Mouse (Mus musculus) ES-E14 (cell line): ENCODE results near the gene 1700042G07Rik. TPM values are rescaled to one million over a fixed set of nuclear protein-coding genes. Genes with fewer than 3 reads are reported as not detected.
"Not testable (repeated sequence)": the region's sequence is repeated elsewhere in the genome, so short reads cannot be mapped to it uniquely, and the experiment has no call there.

ENCODE experiments used
- DNase-seq: peaks from one replicate; pipeline ENCODE4 v3.0.0-alpha.2; 2013; ENCODE audit warnings: low read depth, low spot score
- H3K27ac ChIP-seq: 2 replicates; pipeline ENCODE4 v1.5.1; 2012; ENCODE audit warnings: low read depth, mild to moderate bottlenecking, low read length, moderate library complexity, mixed read lengths; ENCODE audit not compliant: poor library complexity, insufficient read depth, severe bottlenecking
- H3K36me3 ChIP-seq: 2 replicates; pipeline ENCODE4 v1.6.1; 2012; ENCODE audit warnings: mild to moderate bottlenecking, low read length, moderate library complexity, mixed read lengths; ENCODE audit not compliant: control insufficient read depth, poor library complexity, insufficient read depth, severe bottlenecking
- H3K4me1 ChIP-seq, 2 experiments: fragments of 150-350 bp in 1 of 2; sonication (generic) in 1 of 2; 2 replicates each; pipeline ENCODE4 v1.6.1; 2012; ENCODE audit warnings: low read length in 2 of 2, mild to moderate bottlenecking in 1 of 2, mixed read lengths in 1 of 2; ENCODE audit not compliant: control insufficient read depth in 2 of 2, insufficient read depth in 2 of 2, poor library complexity in 1 of 2
- H3K4me3 ChIP-seq, 2 experiments: fragments of 150-350 bp in 1 of 2; sonication (generic) in 1 of 2; 2 replicates each; pipeline ENCODE4 v1.5.1; 2012; ENCODE audit warnings: low read length in 2 of 2, low read depth in 1 of 2, mild to moderate bottlenecking in 1 of 2, mixed read lengths in 1 of 2; ENCODE audit not compliant: insufficient read depth in 1 of 2, poor library complexity in 1 of 2, severe bottlenecking in 1 of 2
- H3K9ac ChIP-seq: 2 replicates; pipeline ENCODE4 v1.6.1; 2012; ENCODE audit warnings: low read depth, mild to moderate bottlenecking, low read length, mixed read lengths; ENCODE audit not compliant: poor library complexity, insufficient read depth, severe bottlenecking
- H3K9me3 ChIP-seq: fragments of 150-350 bp; sonication (generic); 2 replicates; pipeline ENCODE4 v1.6.1; 2012; ENCODE audit warnings: low read depth, mild to moderate bottlenecking, low read length; ENCODE audit not compliant: control insufficient read depth, insufficient read depth
- CHD2 ChIP-seq: IDR thresholded peaks from 2 replicates; pipeline ENCODE4 v1.6.1; 2014; ENCODE audit warnings: mild to moderate bottlenecking, low read depth, low read length, inconsistent platforms
- HCFC1 ChIP-seq: IDR thresholded peaks from 2 replicates; pipeline ENCODE4 v1.6.1; 2012; ENCODE audit warnings: low read length, inconsistent platforms, borderline replicate concordance; ENCODE audit not compliant: insufficient read depth
- MAFK ChIP-seq: IDR thresholded peaks from 2 replicates; pipeline ENCODE4 v1.6.1; 2014; ENCODE audit warnings: mild to moderate bottlenecking, low read depth, low read length, inconsistent platforms; ENCODE audit not compliant: insufficient read depth
- ZC3H11A ChIP-seq: IDR thresholded peaks from 2 replicates; pipeline ENCODE4 v1.6.1; 2012; ENCODE audit warnings: low read depth, mild to moderate bottlenecking, inconsistent platforms, low read length, borderline replicate concordance
- ZNF384 ChIP-seq: IDR thresholded peaks from 2 replicates; pipeline ENCODE4 v1.6.1; 2012; ENCODE audit warnings: low read depth, low read length, inconsistent platforms
- in situ Hi-C, 2 experiments: fragments of 600-800 bp; cut with MboI; formaldehyde crosslinking; loops; one replicate each; pipeline ENCODE4 v1.15.1; 2025; ENCODE audit warnings: low sequenced_read_pairs in 2 of 2, inconsistent platforms in 1 of 2; ENCODE audit not compliant: unreplicated experiment in 2 of 2
- total RNA-seq: library from RNA; depleted of rRNA; stranded (reverse); fragments of 300-350 nt; gene quantifications from 2 replicates; pipeline ENCODE4 v1.2.3, GENCODE M21; 2012

Gene 1700042G07Rik
- total RNA-seq, 1 experiment = not detected

GRCm38 (mm10) chr4:116217046-116217445 lies 43.9 kb downstream of the 1700042G07Rik start:
- in situ Hi-C loops = no loop called here
- DNase-seq = no peak
- no peak for TF ChIP-seq CHD2
- TF ChIP-seq ZNF384 = no peak
- no peak for TF ChIP-seq ZC3H11A
- TF ChIP-seq MAFK = no peak
- no peak for TF ChIP-seq HCFC1

GRCm38 (mm10) chr4:116217661-116218060 lies 44.5 kb downstream of the 1700042G07Rik start:
- H3K27ac ChIP-seq, DNase-seq, H3K9me3 ChIP-seq, H3K9ac ChIP-seq, H3K4me3 ChIP-seq, in situ Hi-C loops, H3K4me1 ChIP-seq, H3K36me3 ChIP-seq: not testable (repeated sequence)

More at GRCm38 (mm10) chr4:116217046-116217445, 43.9 kb downstream of the 1700042G07Rik start:
- no peaks in the 10 kb centered on the region for H3K36me3 ChIP-seq
- H3K4me1 ChIP-seq = no peaks in the 10 kb centered on the region; a peak in 2 of 4 replicates
- no peak overlapping the region for H3K9ac ChIP-seq
- no peak overlapping the region for H3K27ac ChIP-seq
- no peaks in the 10 kb centered on the region for H3K9me3 ChIP-seq
- H3K4me3 ChIP-seq = no peak overlapping the region

- in situ Hi-C loops = no loop called here
- Histone ChIP-seq H3K9ac (no peak overlapping the region), H3K36me3 (no peaks in the 10 kb centered on the region), H3K9me3 (no peaks in the 10 kb centered on the region), H3K4me3 (no peak overlapping the region), H3K27ac (no peak overlapping the region), H3K4me1 (no peaks in the 10 kb centered on the region; a peak in 2 of 4 replicates)
- TF ChIP-seq ZC3H11A = no peak
- DNase-seq = no peak
Observed at GRCm38 (mm10) chr4:116219056-116219455, 45.9 kb downstream of the 1700042G07Rik start.

- Histone ChIP-seq H3K4me1 (no peaks in the 10 kb centered on the region; a peak in 2 of 4 replicates), H3K27ac (no peak overlapping the region; the same call in 1 of the 2 replicates), H3K36me3 (no peaks in the 10 kb centered on the region), H3K9ac (no peak overlapping the region), H3K4me3 (peak overlapping the region; percentile 92 to 94), H3K9me3 (no peaks in the 10 kb centered on the region)
- in situ Hi-C loops = no loop called here
- no peak for DNase-seq
- TF ChIP-seq HCFC1 (no peak), ZNF384 (no peak), ZC3H11A (no peak), MAFK (no peak), CHD2 (no peak)
Observed at GRCm38 (mm10) chr4:116220071-116220650, 47.0 kb downstream of the 1700042G07Rik start.

- Histone ChIP-seq H3K4me1 (no peaks in the 10 kb centered on the region; a peak in 2 of 4 replicates), H3K36me3 (no peaks in the 10 kb centered on the region), H3K4me3 (peak overlapping the region; percentile 92 to 94), H3K27ac (peak overlapping the region; percentile 88), H3K9ac (peak overlapping the region; percentile 91), H3K9me3 (no peaks in the 10 kb centered on the region)
- no peak for DNase-seq
- in situ Hi-C loops = no loop called here
- TF ChIP-seq CHD2 (peak; percentile 24; the same call in 1 of the 2 replicates), MAFK (no peak), HCFC1 (peak; percentile 27; the same call in 1 of the 2 replicates)
Observed at GRCm38 (mm10) chr4:116220780-116221139, 47.6 kb downstream of the 1700042G07Rik start.
